Mouse (Mus musculus) liver, adult 2 months (tissue): ENCODE measurements at regions not wholly inside any gene's neighbourhood (a gene's known extent, or its start where the extent isn't known, plus 50 kb on each side); places are given as distances from the start of the nearest gene placed in this dataset.

Experiments used
- CTCF ChIP-seq: fragments of 200-500 bp; IDR thresholded peaks from 2 replicates; pipeline ENCODE4 v1.5.1; 2011; ENCODE audit warnings: low read depth, low read length, control low read depth
- POLR2A ChIP-seq: fragments of 200-500 bp; IDR thresholded peaks from 2 replicates; pipeline ENCODE4 v1.6.1; 2011; ENCODE audit warnings: low read length, control low read depth; ENCODE audit not compliant: insufficient read depth; ENCODE audit errors: extremely low read depth

DNA sequence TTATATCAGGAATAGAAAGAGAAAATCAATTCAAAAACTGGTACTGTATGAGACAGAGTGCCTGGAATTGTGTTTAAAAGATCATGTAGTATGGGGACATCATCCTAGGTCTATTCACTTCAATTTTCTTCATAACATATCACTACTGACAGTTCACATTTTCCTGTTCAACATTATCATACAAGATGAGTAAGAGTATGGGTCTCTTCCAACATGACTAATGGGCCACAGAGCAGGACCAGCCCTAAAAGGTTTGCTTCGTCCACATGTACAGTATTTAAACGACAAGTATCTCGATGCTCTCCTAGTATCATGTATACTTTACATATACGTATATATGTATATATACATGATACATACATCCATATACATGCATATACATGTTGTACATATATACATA is 164.8 kb upstream of the Atp1b1 start:
- TF ChIP-seq POLR2A (no peak), CTCF (no peak)
